Mouse (Mus musculus): ENCODE data around the gene Lmx1b.

- peak; percentile 18; the same call in 1 of the 2 replicates for TF ChIP-seq CTCF (IDR thresholded peaks at IDR 0.05; ENCODE audit: extremely low read depth, insufficient read depth, insufficient read length, insufficient replicate concordance)
- TF ChIP-seq POLR2A (IDR thresholded peaks at IDR 0.05; ENCODE audit: low read depth, low read length): no peak
Observed at GRCm38 (mm10) chr2:33542696-33543428, 97.4 kb downstream of the Lmx1b start.
